Mouse (Mus musculus) cortical plate, adult 2 months (tissue): ENCODE data around the gene C8a.

Experiments used
- CTCF ChIP-seq: fragments of 200-500 bp; IDR thresholded peaks from 2 replicates; pipeline ENCODE4 v1.5.1; 2011; ENCODE audit warnings: mild to moderate bottlenecking, control low read depth, low read length; ENCODE audit not compliant: insufficient read depth; ENCODE audit errors: extremely low read depth
- POLR2A ChIP-seq: fragments of 200-500 bp; IDR thresholded peaks from 2 replicates; pipeline ENCODE4 v1.6.1; 2011; ENCODE audit warnings: mild to moderate bottlenecking, low read length, control low read depth; ENCODE audit not compliant: insufficient read depth; ENCODE audit errors: extremely low read depth

DNA sequence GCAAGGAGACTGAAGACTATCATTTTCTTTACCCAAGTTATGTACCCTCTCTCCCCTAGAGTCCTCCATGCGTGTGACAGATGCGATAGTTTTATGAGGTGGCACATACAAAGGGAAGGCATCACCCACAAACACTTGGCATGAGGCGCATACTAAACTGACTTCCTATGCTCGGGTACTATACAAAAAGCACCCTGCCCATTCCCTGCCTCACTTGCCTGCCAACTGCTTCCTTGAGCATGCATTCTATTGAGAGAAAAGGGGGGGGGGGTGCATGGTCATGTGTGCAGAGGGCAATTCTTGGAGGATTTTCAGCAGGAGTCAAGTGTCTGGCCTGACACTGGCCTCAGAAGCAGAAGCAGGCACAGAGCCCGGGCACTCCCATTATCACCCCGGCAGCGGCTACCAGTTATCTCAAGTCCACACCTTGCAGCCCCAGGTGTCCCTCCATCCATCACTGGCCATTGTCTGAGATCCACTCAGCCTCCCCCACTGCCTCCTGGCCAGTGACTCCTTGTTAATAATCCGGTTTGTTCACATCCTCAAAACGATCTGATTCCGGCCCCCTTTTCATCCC, 65.4 kb downstream of the C8a start:
- TF ChIP-seq CTCF (no peak), POLR2A (no peak)
